Mouse (Mus musculus): ENCODE data around the gene Gas2l1.

Gene Gas2l1

GRCm38 (mm10) chr11:5064282-5065055, 658 bp downstream of the Gas2l1 start:
- no peak for DNase-seq (ENCODE audit: low spot score in 2 of 2)

- no peak for DNase-seq (ENCODE audit: low spot score in 2 of 2)
Observed at GRCm38 (mm10) chr11:5063561-5064281, 1.4 kb downstream of the Gas2l1 start.

- peak in 1 of 2 experiments; percentile 26 for DNase-seq (ENCODE audit: low spot score in 2 of 2)
Observed at GRCm38 (mm10) chr11:5062860-5063505, 2.1 kb downstream of the Gas2l1 start.

- DNase-seq (ENCODE audit: low spot score in 2 of 2), result no peak
Observed at GRCm38 (mm10) chr11:5062326-5062725, 2.8 kb downstream of the Gas2l1 start.

GRCm38 (mm10) chr11:5061413-5062139, 3.6 kb downstream of the Gas2l1 start:
- DNase-seq (ENCODE audit: low spot score in 2 of 2), result peak; percentile 92 to 93

- no peak for DNase-seq (ENCODE audit: low spot score in 2 of 2)
Observed at GRCm38 (mm10) chr11:5060756-5061412, 4.2 kb downstream of the Gas2l1 start.

- peak in 1 of 2 experiments; percentile 65 for DNase-seq (ENCODE audit: low spot score in 2 of 2)
Observed at GRCm38 (mm10) chr11:5059704-5060156, 5.4 kb downstream of the Gas2l1 start.

- DNase-seq (ENCODE audit: low spot score in 2 of 2), result no peak
Observed at GRCm38 (mm10) chr11:5059230-5059629, 5.9 kb downstream of the Gas2l1 start.

- no peak for DNase-seq (ENCODE audit: low spot score in 2 of 2)
Observed at GRCm38 (mm10) chr11:5058783-5059182, 6.3 kb downstream of the Gas2l1 start.

- peak in 1 of 2 experiments; percentile 37 for DNase-seq (ENCODE audit: low spot score in 2 of 2)
Observed at GRCm38 (mm10) chr11:5057856-5058641, 7.1 kb downstream of the Gas2l1 start, which contains the start of gene Rasl10a. Rasl10a (plus strand) TSS chr11:5058128.

GRCm38 (mm10) chr11:5057541-5057855, 7.6 kb downstream of the Gas2l1 start:
- DNase-seq (ENCODE audit: low spot score in 2 of 2), result no peak

- no peak for DNase-seq (ENCODE audit: low spot score in 2 of 2)
Observed at GRCm38 (mm10) chr11:5057064-5057463, 8.1 kb downstream of the Gas2l1 start.

GRCm38 (mm10) chr11:5055945-5056938, 8.9 kb downstream of the Gas2l1 start:
- DNase-seq (ENCODE audit: low spot score in 2 of 2), result no peak

GRCm38 (mm10) chr11:5054874-5055273, 10.3 kb downstream of the Gas2l1 start:
- no peak for DNase-seq (ENCODE audit: low spot score in 2 of 2)

GRCm38 (mm10) chr11:5054151-5054550, 11.0 kb downstream of the Gas2l1 start:
- DNase-seq (ENCODE audit: low spot score in 2 of 2), result no peak

- DNase-seq (ENCODE audit: low spot score in 2 of 2), result peak; percentile 56 to 85
Observed at GRCm38 (mm10) chr11:5052200-5052854, 12.8 kb downstream of the Gas2l1 start.

- no peak for DNase-seq (ENCODE audit: low spot score in 2 of 2)
Observed at GRCm38 (mm10) chr11:5051629-5052028, 13.5 kb downstream of the Gas2l1 start.

- no peak for DNase-seq (ENCODE audit: low spot score in 2 of 2)
Observed at GRCm38 (mm10) chr11:5046321-5046926, 18.7 kb downstream of the Gas2l1 start.

Measured in right cerebral cortex, postnatal 36 days (tissue).